Mouse (Mus musculus): ENCODE results near the gene Stx8. TPM values are rescaled to one million over a fixed set of nuclear protein-coding genes. Genes with fewer than 3 reads are reported as not detected.

Gene Stx8
- polyA plus RNA-seq, 1 experiment: 15.9 TPM

DNA sequence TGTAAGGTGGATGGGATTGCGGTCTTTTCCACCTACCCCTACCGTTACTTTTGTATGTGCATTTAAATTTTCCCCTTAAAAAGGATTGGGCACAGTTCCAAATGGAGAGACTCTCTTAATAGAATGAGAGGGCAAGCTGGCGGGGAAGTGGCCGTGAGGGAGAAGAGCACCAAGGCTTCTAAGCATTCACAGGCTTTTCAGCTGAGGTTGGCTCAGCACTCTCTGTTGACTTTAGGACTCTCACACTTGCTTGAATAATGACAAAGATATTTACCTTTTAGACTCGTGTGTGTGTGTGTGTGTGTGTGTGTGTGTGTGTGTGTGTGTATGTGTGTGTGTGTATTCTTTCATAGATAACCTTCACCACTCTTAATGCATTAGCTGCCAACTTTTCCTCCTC lies 105.8 kb downstream of the Stx8 start:
- Histone ChIP-seq H3K79me3 (ENCODE audit: low read depth) (no peaks in the 10 kb centered on the region), H3ac (ENCODE audit: control insufficient read depth, insufficient read length, low read depth) (no peak overlapping the region), H3K4me3 (ENCODE audit: insufficient read depth, poor library complexity, severe bottlenecking) (no peak overlapping the region), H3K36me3 (ENCODE audit: control insufficient read depth, insufficient read depth) (no peaks in the 10 kb centered on the region), H3K79me2 (ENCODE audit: control insufficient read depth, insufficient read depth) (no peaks in the 10 kb centered on the region), H3K27me3 (ENCODE audit: control insufficient read depth, insufficient read depth, insufficient read length) (no peaks in the 10 kb centered on the region)
- TF ChIP-seq FOSL1 (IDR thresholded peaks at IDR 0.05; ENCODE audit: insufficient read depth, low read length, poor library complexity, severe bottlenecking): no peak
- no peak for TF ChIP-seq CTCF (IDR thresholded peaks at IDR 0.05; ENCODE audit: control insufficient read depth, insufficient read depth, insufficient read length)
- TF ChIP-seq MYOG (IDR thresholded peaks at IDR 0.05; ENCODE audit: control insufficient read depth, extremely low read depth, insufficient read length): no peak
- no peak for TF ChIP-seq MYOD1 (IDR thresholded peaks at IDR 0.05; ENCODE audit: control insufficient read depth, insufficient read length, low read depth)
- no peak for TF ChIP-seq CEBPB (IDR thresholded peaks at IDR 0.05; ENCODE audit: low read depth)
- no peak for TF ChIP-seq MAX (IDR thresholded peaks at IDR 0.05)
- TF ChIP-seq USF1 (IDR thresholded peaks at IDR 0.05; ENCODE audit: low read depth): no peak

DNA sequence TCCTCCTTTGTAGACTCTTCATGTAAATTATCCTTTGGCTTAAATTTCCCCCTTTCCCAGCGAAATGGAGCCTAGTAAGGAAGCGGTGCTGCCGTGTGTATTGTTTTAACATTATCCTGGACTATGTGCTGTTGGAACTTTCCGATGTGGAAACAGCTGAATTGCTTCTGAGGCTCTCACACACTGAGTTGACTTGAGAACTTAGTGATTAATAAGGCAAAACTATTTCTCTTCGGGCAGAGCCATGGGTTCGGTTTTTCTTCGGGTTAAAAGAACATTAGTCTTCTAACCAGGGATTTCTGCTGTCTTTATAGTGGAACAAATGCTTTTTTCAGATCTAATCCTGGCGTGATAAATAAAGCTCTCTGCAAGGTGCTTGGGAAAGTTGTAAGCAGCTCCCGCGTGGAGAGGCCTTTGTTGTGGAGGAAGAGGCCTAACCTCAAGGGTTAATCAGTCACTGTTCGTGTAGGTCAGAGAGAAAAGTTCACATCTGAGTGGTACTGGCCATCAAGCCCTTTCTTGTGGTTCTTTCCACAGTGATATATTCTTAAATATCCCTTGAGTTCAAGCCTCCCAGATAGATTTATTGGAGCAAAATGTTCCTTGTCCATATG lies 106.7 kb downstream of the Stx8 start:
- no peaks in the 10 kb centered on the region for H3K79me2 ChIP-seq (ENCODE audit: control insufficient read depth, insufficient read depth)
- H3ac ChIP-seq (ENCODE audit: control insufficient read depth, insufficient read length, low read depth): peak overlapping the region; percentile 40
- H3K4me3 ChIP-seq (ENCODE audit: insufficient read depth, poor library complexity, severe bottlenecking): no peak overlapping the region
- no peak for TF ChIP-seq FOSL1 (IDR thresholded peaks at IDR 0.05; ENCODE audit: insufficient read depth, low read length, poor library complexity, severe bottlenecking)
- TF ChIP-seq MAX (IDR thresholded peaks at IDR 0.05): peak; percentile 1
- no peaks in the 10 kb centered on the region for H3K36me3 ChIP-seq (ENCODE audit: control insufficient read depth, insufficient read depth)
- H3K27me3 ChIP-seq (ENCODE audit: control insufficient read depth, insufficient read depth, insufficient read length): no peaks in the 10 kb centered on the region
- H3K79me3 ChIP-seq (ENCODE audit: low read depth): no peaks in the 10 kb centered on the region

DNA sequence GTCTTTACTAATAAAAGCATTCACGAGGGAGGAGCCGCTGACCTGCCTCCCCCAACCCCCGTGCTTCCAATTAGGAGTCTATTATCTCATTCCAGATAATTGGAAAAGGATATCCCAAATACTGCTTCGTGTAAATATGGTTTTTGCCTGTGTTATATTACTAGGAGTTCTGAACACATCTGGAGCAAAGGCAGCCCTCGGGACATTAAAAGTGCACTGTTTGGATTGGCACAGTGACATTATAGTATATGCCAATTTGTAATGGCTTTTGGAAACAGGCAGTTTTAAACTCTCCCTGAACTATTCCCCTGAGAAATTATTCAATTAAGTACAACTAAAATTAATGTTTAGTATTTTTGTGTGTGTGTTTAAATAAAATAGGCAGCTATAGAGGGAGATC lies 108.7 kb downstream of the Stx8 start:
- no peaks in the 10 kb centered on the region for H3K79me3 ChIP-seq (ENCODE audit: low read depth)
- H3K27me3 ChIP-seq (ENCODE audit: control insufficient read depth, insufficient read depth, insufficient read length): no peaks in the 10 kb centered on the region
- no peaks in the 10 kb centered on the region for H3K36me3 ChIP-seq (ENCODE audit: control insufficient read depth, insufficient read depth)
- H3K4me3 ChIP-seq (ENCODE audit: insufficient read depth, poor library complexity, severe bottlenecking): no peak overlapping the region
- H3K79me2 ChIP-seq (ENCODE audit: control insufficient read depth, insufficient read depth): no peaks in the 10 kb centered on the region
- H3ac ChIP-seq (ENCODE audit: control insufficient read depth, insufficient read length, low read depth): no peak overlapping the region
- TF ChIP-seq USF1 (IDR thresholded peaks at IDR 0.05; ENCODE audit: low read depth): no peak
- TF ChIP-seq FOSL1 (IDR thresholded peaks at IDR 0.05; ENCODE audit: insufficient read depth, low read length, poor library complexity, severe bottlenecking): no peak
- TF ChIP-seq CEBPB (IDR thresholded peaks at IDR 0.05; ENCODE audit: low read depth): no peak
- no peak for TF ChIP-seq MAX (IDR thresholded peaks at IDR 0.05)
- no peak for TF ChIP-seq CTCF (IDR thresholded peaks at IDR 0.05; ENCODE audit: control insufficient read depth, insufficient read depth, insufficient read length)
- no peak for TF ChIP-seq MYOD1 (IDR thresholded peaks at IDR 0.05; ENCODE audit: control insufficient read depth, insufficient read length, low read depth)
- no peak for TF ChIP-seq MYOG (IDR thresholded peaks at IDR 0.05; ENCODE audit: control insufficient read depth, extremely low read depth, insufficient read length)

GRCm38 (mm10) chr11:68075331-68075730 lies 109.3 kb downstream of the Stx8 start:
- no peaks in the 10 kb centered on the region for H3K27me3 ChIP-seq (ENCODE audit: control insufficient read depth, insufficient read depth, insufficient read length)
- H3K36me3 ChIP-seq (ENCODE audit: control insufficient read depth, insufficient read depth): no peaks in the 10 kb centered on the region
- no peaks in the 10 kb centered on the region for H3K79me2 ChIP-seq (ENCODE audit: control insufficient read depth, insufficient read depth)
- no peak overlapping the region for H3ac ChIP-seq (ENCODE audit: control insufficient read depth, insufficient read length, low read depth)
- H3K4me3 ChIP-seq (ENCODE audit: insufficient read depth, poor library complexity, severe bottlenecking): no peak overlapping the region
- TF ChIP-seq CEBPB (IDR thresholded peaks at IDR 0.05; ENCODE audit: low read depth) (no peak), MYOD1 (IDR thresholded peaks at IDR 0.05; ENCODE audit: control insufficient read depth, insufficient read length, low read depth) (no peak), FOSL1 (IDR thresholded peaks at IDR 0.05; ENCODE audit: insufficient read depth, low read length, poor library complexity, severe bottlenecking) (no peak), CTCF (IDR thresholded peaks at IDR 0.05; ENCODE audit: control insufficient read depth, insufficient read depth, insufficient read length) (no peak), USF1 (IDR thresholded peaks at IDR 0.05; ENCODE audit: low read depth) (no peak), MAX (IDR thresholded peaks at IDR 0.05) (no peak), MYOG (IDR thresholded peaks at IDR 0.05; ENCODE audit: control insufficient read depth, extremely low read depth, insufficient read length) (no peak)
- H3K79me3 ChIP-seq (ENCODE audit: low read depth): no peaks in the 10 kb centered on the region

DNA sequence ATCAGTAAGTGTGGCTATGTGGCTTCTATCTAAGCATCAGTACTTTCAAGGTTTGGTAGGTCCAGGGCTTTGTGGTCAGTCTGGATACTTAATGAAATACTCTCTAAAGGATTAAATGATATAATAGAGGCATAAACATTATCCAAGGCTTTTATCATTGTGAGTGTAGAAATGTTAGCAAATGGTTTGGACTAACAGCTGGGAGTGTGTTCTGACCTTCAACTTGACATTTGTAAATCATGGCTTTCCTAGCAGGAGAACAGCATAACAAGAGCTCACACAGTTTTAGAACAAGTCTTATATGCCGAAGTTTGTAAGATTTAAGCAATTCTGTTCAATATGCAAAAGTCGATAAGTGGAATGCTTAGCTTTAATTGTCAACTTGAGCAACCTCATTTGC lies 113.8 kb downstream of the Stx8 start:
- TF ChIP-seq FOSL1 (IDR thresholded peaks at IDR 0.05; ENCODE audit: insufficient read depth, low read length, poor library complexity, severe bottlenecking) (no peak), MYOD1 (IDR thresholded peaks at IDR 0.05; ENCODE audit: control insufficient read depth, insufficient read length, low read depth) (no peak), MYOG (IDR thresholded peaks at IDR 0.05; ENCODE audit: control insufficient read depth, extremely low read depth, insufficient read length) (no peak), MAX (IDR thresholded peaks at IDR 0.05) (no peak), USF1 (IDR thresholded peaks at IDR 0.05; ENCODE audit: low read depth) (no peak), CEBPB (IDR thresholded peaks at IDR 0.05; ENCODE audit: low read depth) (no peak), CTCF (IDR thresholded peaks at IDR 0.05; ENCODE audit: control insufficient read depth, insufficient read depth, insufficient read length) (no peak)
- Histone ChIP-seq H3K27me3 (ENCODE audit: control insufficient read depth, insufficient read depth, insufficient read length) (no peaks in the 10 kb centered on the region), H3K79me2 (ENCODE audit: control insufficient read depth, insufficient read depth) (no peaks in the 10 kb centered on the region), H3K79me3 (ENCODE audit: low read depth) (no peaks in the 10 kb centered on the region), H3K36me3 (ENCODE audit: control insufficient read depth, insufficient read depth) (no peaks in the 10 kb centered on the region), H3K4me3 (ENCODE audit: insufficient read depth, poor library complexity, severe bottlenecking) (no peak overlapping the region), H3ac (ENCODE audit: control insufficient read depth, insufficient read length, low read depth) (no peak overlapping the region)

GRCm38 (mm10) chr11:68080999-68081398 lies 115.0 kb downstream of the Stx8 start:
- no peak overlapping the region for H3ac ChIP-seq (ENCODE audit: control insufficient read depth, insufficient read length, low read depth)
- H3K27me3 ChIP-seq (ENCODE audit: control insufficient read depth, insufficient read depth, insufficient read length): no peaks in the 10 kb centered on the region
- no peaks in the 10 kb centered on the region for H3K79me2 ChIP-seq (ENCODE audit: control insufficient read depth, insufficient read depth)
- H3K79me3 ChIP-seq (ENCODE audit: low read depth): no peaks in the 10 kb centered on the region
- no peak for TF ChIP-seq FOSL1 (IDR thresholded peaks at IDR 0.05; ENCODE audit: insufficient read depth, low read length, poor library complexity, severe bottlenecking)
- TF ChIP-seq MAX (IDR thresholded peaks at IDR 0.05): no peak
- no peak for TF ChIP-seq USF1 (IDR thresholded peaks at IDR 0.05; ENCODE audit: low read depth)
- no peak for TF ChIP-seq MYOD1 (IDR thresholded peaks at IDR 0.05; ENCODE audit: control insufficient read depth, insufficient read length, low read depth)
- TF ChIP-seq CEBPB (IDR thresholded peaks at IDR 0.05; ENCODE audit: low read depth): no peak
- no peak for TF ChIP-seq MYOG (IDR thresholded peaks at IDR 0.05; ENCODE audit: control insufficient read depth, extremely low read depth, insufficient read length)
- TF ChIP-seq CTCF (IDR thresholded peaks at IDR 0.05; ENCODE audit: control insufficient read depth, insufficient read depth, insufficient read length): no peak
- no peaks in the 10 kb centered on the region for H3K36me3 ChIP-seq (ENCODE audit: control insufficient read depth, insufficient read depth)
- no peak overlapping the region for H3K4me3 ChIP-seq (ENCODE audit: insufficient read depth, poor library complexity, severe bottlenecking)
